Mouse (Mus musculus): ENCODE data around the gene Papss1.

DNA sequence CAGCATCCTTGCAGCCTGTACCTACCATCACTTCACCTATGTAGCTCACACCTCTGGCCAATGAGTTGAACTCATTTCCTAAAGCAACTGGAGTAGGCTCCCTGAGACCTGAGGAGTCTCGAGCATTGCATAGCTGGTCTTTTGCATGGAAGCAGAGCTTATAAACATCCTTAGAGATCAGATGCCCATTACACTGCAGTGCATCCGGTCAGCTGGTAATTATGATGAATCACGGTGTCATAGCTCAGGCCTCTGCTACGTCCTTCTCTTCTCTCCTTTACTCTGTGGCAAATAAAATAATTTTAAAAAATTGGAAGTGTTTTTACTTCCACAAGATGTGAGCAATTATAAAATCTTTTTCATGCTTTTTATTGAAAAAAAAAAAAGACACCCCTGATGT lies 96.1 kb downstream of the Papss1 start:
- TF ChIP-seq CTCF (IDR thresholded peaks at IDR 0.05) (no peak), EP300 (IDR thresholded peaks at IDR 0.05) (no peak)

Data from lung, postnatal 0 days (tissue).